Mouse (Mus musculus) CH12.LX (cell line): Measurements from ENCODE around the gene Inpp5f. TPM values are rescaled to one million over a fixed set of nuclear protein-coding genes. Genes with fewer than 3 reads are reported as not detected.

ENCODE experiments used
- DNase-seq: peaks from one replicate; pipeline ENCODE4 v3.0.0-alpha.2; 2013; ENCODE audit errors: extremely low read depth
- H3K27ac ChIP-seq: 2 replicates; pipeline ENCODE4 v1.5.1; 2012; ENCODE audit warnings: low read depth, mild to moderate bottlenecking, control low read depth, moderate library complexity; ENCODE audit not compliant: insufficient read depth
- H3K27me3 ChIP-seq: replicated peaks from 2 replicates; pipeline ENCODE3; 2012; ENCODE audit warnings: inconsistent platforms
- H3K36me3 ChIP-seq, 2 experiments: replicated peaks in 1 of 2; 2 replicates each; pipeline versions ENCODE3 to v1.6.1; 2012; ENCODE audit warnings: inconsistent platforms in 1 of 2, low read length in 1 of 2, mild to moderate bottlenecking in 1 of 2, mixed read lengths in 1 of 2, moderate library complexity in 1 of 2; ENCODE audit not compliant: control insufficient read depth in 1 of 2, insufficient read depth in 1 of 2
- H3K4me1 ChIP-seq, 2 experiments: 2 replicates each; pipeline ENCODE4 v1.6.1; 2012; ENCODE audit warnings: inconsistent platforms in 1 of 2, moderate library complexity in 1 of 2; ENCODE audit not compliant: insufficient read depth in 2 of 2, control insufficient read depth in 1 of 2
- H3K4me2 ChIP-seq: 2 replicates; pipeline ENCODE4 v1.6.1; 2012; ENCODE audit warnings: low read depth, mild to moderate bottlenecking, control low read depth; ENCODE audit not compliant: poor library complexity, insufficient read depth, severe bottlenecking
- H3K4me3 ChIP-seq, 3 experiments: fragments of 150-350 bp in 1 of 3; sonication (generic) in 1 of 3; replicated peaks in 1 of 3; 2 replicates each; pipeline versions ENCODE3 to v1.5.1; 2011 to 2012; ENCODE audit warnings: low read depth in 2 of 3, low read length in 2 of 3, mild to moderate bottlenecking in 2 of 3, moderate library complexity in 2 of 3, control low read depth in 1 of 3, improper control_type of control experiment in 1 of 3, inconsistent platforms in 1 of 3, mixed read lengths in 1 of 3; ENCODE audit not compliant: poor library complexity in 1 of 3
- H3K79me2 ChIP-seq: replicated peaks from 2 replicates; pipeline ENCODE4 v1.6.1; 2012; ENCODE audit warnings: mild to moderate bottlenecking, moderate library complexity; ENCODE audit not compliant: control insufficient read depth, poor library complexity, insufficient read depth, severe bottlenecking; ENCODE audit errors: extremely low read depth
- H3K9ac ChIP-seq: 2 replicates; pipeline ENCODE4 v1.6.1; 2012; ENCODE audit warnings: low read depth, mild to moderate bottlenecking, control low read depth, moderate library complexity; ENCODE audit not compliant: insufficient read depth
- H3K9me3 ChIP-seq: replicated peaks from 2 replicates; pipeline ENCODE3; 2012; ENCODE audit warnings: low read length, inconsistent platforms, mixed read lengths
- CHD1 ChIP-seq: IDR thresholded peaks from 2 replicates; pipeline ENCODE4 v1.6.1; 2012; ENCODE audit warnings: low read depth, low read length, improper control_type of control experiment, inconsistent platforms
- CHD2 ChIP-seq: IDR thresholded peaks from 2 replicates; pipeline ENCODE4 v1.6.1; 2011; ENCODE audit warnings: low read length, improper control_type of control experiment
- CTCF ChIP-seq, 2 experiments: IDR thresholded peaks in 1 of 2; conservative IDR thresholded peaks in 1 of 2; 2 replicates each; pipeline ENCODE4 v1.5.1; 2011 to 2012; ENCODE audit warnings: low read depth in 2 of 2, low read length in 2 of 2, improper control_type of control experiment in 1 of 2, inconsistent platforms in 1 of 2, mild to moderate bottlenecking in 1 of 2, moderate library complexity in 1 of 2
- ELF1 ChIP-seq: IDR thresholded peaks from 2 replicates; pipeline ENCODE4 v1.6.1; 2014; ENCODE audit warnings: low read depth, mild to moderate bottlenecking, inconsistent platforms, low read length, improper control_type of control experiment
- GABPA ChIP-seq: IDR thresholded peaks from 2 replicates; pipeline ENCODE4 v1.6.1; 2012; ENCODE audit warnings: low read depth, low read length, improper control_type of control experiment, inconsistent platforms; ENCODE audit not compliant: insufficient replicate concordance
- HCFC1 ChIP-seq: IDR thresholded peaks from 2 replicates; pipeline ENCODE4 v1.6.1; 2012; ENCODE audit warnings: low read depth, mild to moderate bottlenecking, inconsistent platforms, low read length, improper control_type of control experiment
- JUN ChIP-seq: IDR thresholded peaks from 2 replicates; pipeline ENCODE4 v1.6.1; 2011; ENCODE audit warnings: low read depth, mild to moderate bottlenecking, low read length, improper control_type of control experiment, moderate library complexity; ENCODE audit not compliant: insufficient read depth
- KAT2A ChIP-seq: IDR thresholded peaks from 2 replicates; pipeline ENCODE4 v1.6.1; 2012; ENCODE audit warnings: low read length, improper control_type of control experiment, inconsistent platforms; ENCODE audit not compliant: insufficient replicate concordance
- MAFK ChIP-seq: IDR thresholded peaks from 2 replicates; pipeline ENCODE4 v1.6.1; 2011; ENCODE audit warnings: low read length, improper control_type of control experiment; ENCODE audit not compliant: insufficient replicate concordance
- MAX ChIP-seq: IDR thresholded peaks from 2 replicates; pipeline ENCODE4 v1.6.1; 2011; ENCODE audit warnings: low read length, improper control_type of control experiment
- MAZ ChIP-seq: IDR thresholded peaks from 2 replicates; pipeline ENCODE4 v1.6.1; 2012; ENCODE audit warnings: low read depth, mild to moderate bottlenecking, inconsistent platforms, low read length, improper control_type of control experiment, moderate library complexity
- MXI1 ChIP-seq: IDR thresholded peaks from 2 replicates; pipeline ENCODE4 v1.6.1; 2011; ENCODE audit warnings: mild to moderate bottlenecking, low read depth, low read length, improper control_type of control experiment
- MYC ChIP-seq: IDR thresholded peaks from 2 replicates; pipeline ENCODE4 v1.6.1; 2011; ENCODE audit warnings: low read depth, mild to moderate bottlenecking, improper control_type of control experiment, low read length
- NRF1 ChIP-seq: IDR thresholded peaks from 2 replicates; pipeline ENCODE4 v1.6.1; 2014; ENCODE audit warnings: low read depth, mild to moderate bottlenecking, inconsistent platforms, low read length, improper control_type of control experiment, moderate library complexity
- POLR2A ChIP-seq: IDR thresholded peaks from 2 replicates; pipeline ENCODE4 v1.6.1; 2011; ENCODE audit warnings: low read depth, mild to moderate bottlenecking, improper control_type of control experiment, low read length
- POLR2AphosphoS2 ChIP-seq: IDR thresholded peaks from 2 replicates; pipeline ENCODE4 v1.6.1; 2011; ENCODE audit warnings: low read depth, low read length, improper control_type of control experiment
- RAD21 ChIP-seq: IDR thresholded peaks from 2 replicates; pipeline ENCODE4 v1.6.1; 2011; ENCODE audit warnings: low read depth, mild to moderate bottlenecking, low read length, improper control_type of control experiment, moderate library complexity
- RCOR1 ChIP-seq: conservative IDR thresholded peaks from 2 replicates; pipeline ENCODE4 v1.6.1; 2012; ENCODE audit warnings: low read depth, mild to moderate bottlenecking, inconsistent platforms, low read length, improper control_type of control experiment
- SMC3 ChIP-seq: IDR thresholded peaks from 2 replicates; pipeline ENCODE4 v1.6.1; 2011; ENCODE audit warnings: low read depth, low read length, improper control_type of control experiment
- TBP ChIP-seq: conservative IDR thresholded peaks from 2 replicates; pipeline ENCODE4 v1.6.1; 2011; ENCODE audit warnings: low read depth, low read length, improper control_type of control experiment
- TCF12 ChIP-seq: IDR thresholded peaks from 2 replicates; pipeline ENCODE4 v1.6.1; 2014; ENCODE audit warnings: low read depth, mild to moderate bottlenecking, inconsistent platforms, low read length, improper control_type of control experiment
- USF1 ChIP-seq: IDR thresholded peaks from 2 replicates; pipeline ENCODE4 v1.6.1; 2014; ENCODE audit warnings: low read depth, mild to moderate bottlenecking, inconsistent platforms, low read length, improper control_type of control experiment
- USF2 ChIP-seq: conservative IDR thresholded peaks from 2 replicates; pipeline ENCODE4 v1.6.1; 2011; ENCODE audit warnings: low read depth, low read length, improper control_type of control experiment
- ZKSCAN1 ChIP-seq: IDR thresholded peaks from 2 replicates; pipeline ENCODE4 v1.6.1; 2012; ENCODE audit warnings: low read depth, inconsistent platforms, low read length, improper control_type of control experiment, borderline replicate concordance
- ZMIZ1 ChIP-seq: IDR thresholded peaks from 2 replicates; pipeline ENCODE4 v1.6.1; 2012; ENCODE audit warnings: low read depth, mild to moderate bottlenecking, inconsistent platforms, low read length, improper control_type of control experiment
- dilution Hi-C: fragments of 300-500 bp; cut with MboI; formaldehyde crosslinking; loops from 2 replicates; pipeline ENCODE4 v1.14.3; 2020; ENCODE audit warnings: low sequenced_read_pairs; ENCODE audit not compliant: extremely low pct_unique_long_range_greater_than_20kb, extremely low pct_ligation_motif_present
- in situ Hi-C: fragments of 300-500 bp; cut with MboI; formaldehyde crosslinking; loops from 3 replicates; pipeline ENCODE4 v1.14.3; 2019; ENCODE audit warnings: low sequenced_read_pairs, low pct_ligation_motif_present, low pct_unique_long_range_greater_than_20kb, mixed read lengths
- polyA plus RNA-seq: library from polyadenylated mRNA; unstranded; fragments of >175 nt; gene quantifications from 2 replicates; pipeline ENCODE4 v1.2.1, GENCODE M21; 2012; ENCODE audit warnings: low read depth; ENCODE audit not compliant: insufficient read length
- total RNA-seq, 2 experiments: library from RNA; depleted of rRNA; stranded (reverse); fragments of 300-350 nt in 1 of 2; fragments of >200 nt in 1 of 2; gene quantifications; 2 replicates each; pipeline ENCODE4 v1.2.3; 2012 to 2014

The Inpp5f gene
- total and polyA plus RNA-seq, 3 experiments, result 4.0 to 6.2 (median 5.5) TPM

GRCm38 (mm10) chr7:128563373-128563772 lies 47.8 kb upstream of the Inpp5f start:
- peak; percentile 38 for DNase-seq
- no peaks in the 10 kb centered on the region for H3K27me3 ChIP-seq
- no peak overlapping the region for H3K9ac ChIP-seq
- dilution Hi-C loops, result no loop called here
- H3K9me3 ChIP-seq, result no peaks in the 10 kb centered on the region
- no peaks in the 10 kb centered on the region for H3K79me2 ChIP-seq
- H3K27ac ChIP-seq, result no peak overlapping the region
- no peak overlapping the region for H3K4me3 ChIP-seq
- in situ Hi-C loops, result no loop called here
- no peak overlapping the region for H3K4me2 ChIP-seq
- no peak for TF ChIP-seq CHD1
- no peak for TF ChIP-seq ELF1
- TF ChIP-seq SMC3, result peak; percentile 84
- TF ChIP-seq MYC, result no peak
- TF ChIP-seq CTCF (conservative IDR thresholded peaks at IDR 0.05 in 1 of 2, IDR thresholded peaks at IDR 0.05 in 1 of 2; ENCODE audit: low read depth in 2 of 2, low read length in 2 of 2), result peak; percentile 40 to 74; a peak in 3 of 4 replicates
- no peak for TF ChIP-seq CHD2
- TF ChIP-seq HCFC1, result no peak
- no peak for TF ChIP-seq MAX
- TF ChIP-seq RAD21, result peak; percentile 65
- no peak for TF ChIP-seq POLR2AphosphoS2
- H3K4me1 ChIP-seq, result no peaks in the 10 kb centered on the region
- no peaks in the 10 kb centered on the region for H3K36me3 ChIP-seq

DNA sequence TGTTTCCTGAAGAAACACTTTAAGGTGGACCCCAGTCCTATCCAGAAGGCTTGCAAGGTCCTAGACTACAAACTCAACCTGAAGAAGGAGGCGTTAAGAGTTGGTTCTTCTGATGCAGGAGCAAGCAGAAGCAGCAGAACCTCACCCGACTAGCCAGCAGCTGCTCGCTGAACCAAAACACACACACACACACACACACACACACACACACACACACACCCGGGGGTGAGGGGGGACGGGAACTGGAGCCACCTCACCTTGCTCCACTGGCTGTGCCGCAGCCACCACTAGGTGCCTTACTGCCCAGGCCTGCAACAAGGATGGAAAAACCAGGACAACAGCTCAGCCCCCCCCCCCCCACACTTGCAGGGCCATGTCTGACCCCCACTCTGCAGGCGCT lies 44.8 kb upstream of the Inpp5f start:
- no peak for TF ChIP-seq MAZ
- no peak for TF ChIP-seq MAFK
- no peak for TF ChIP-seq MXI1
- no peak for TF ChIP-seq CTCF (conservative IDR thresholded peaks at IDR 0.05 in 1 of 2, IDR thresholded peaks at IDR 0.05 in 1 of 2; ENCODE audit: low read depth in 2 of 2, low read length in 2 of 2)
- no peak for TF ChIP-seq TCF12
- TF ChIP-seq RCOR1, result no peak
- TF ChIP-seq MYC, result no peak
- no peak for TF ChIP-seq USF1
- TF ChIP-seq POLR2A, result no peak
- TF ChIP-seq NRF1, result no peak
- no peak for TF ChIP-seq TBP
- TF ChIP-seq ZMIZ1, result no peak
- TF ChIP-seq ZKSCAN1, result no peak
- no peak for TF ChIP-seq KAT2A
- no peak for TF ChIP-seq GABPA
- no peak for TF ChIP-seq HCFC1
- no peak for TF ChIP-seq JUN
- no peak for TF ChIP-seq USF2
- no peak for TF ChIP-seq CHD2
- Histone ChIP-seq H3K27ac (no peak overlapping the region), H3K4me1 (no peaks in the 10 kb centered on the region), H3K9me3 (no peaks in the 10 kb centered on the region), H3K4me2 (no peak overlapping the region), H3K4me3 (no peak overlapping the region), H3K36me3 (no peaks in the 10 kb centered on the region), H3K27me3 (no peaks in the 10 kb centered on the region), H3K9ac (no peak overlapping the region), H3K79me2 (no peaks in the 10 kb centered on the region)
- no peak for DNase-seq
- dilution Hi-C loops, result no loop called here
- in situ Hi-C loops, result no loop called here
